Mouse (Mus musculus) neural tube, embryonic 11.5 days (tissue): ENCODE results near the gene Elovl1. TPM values are rescaled to one million over a fixed set of nuclear protein-coding genes. Genes with fewer than 3 reads are reported as not detected.

Experiments used
- ATAC-seq: fragments of 200-750 bp; cut with Nextera tagmentation; 2 replicates; pipeline ENCODE4 v1.8.0; 2017; ENCODE audit warnings: moderate number of reproducible peaks, mild to moderate bottlenecking, moderate TSS enrichment, moderate library complexity; ENCODE audit not compliant: insufficient read depth, low FRiP score, low TSS enrichment
- DNase-seq: peaks from one replicate; pipeline ENCODE4 v3.0.0-alpha.2; 2015; ENCODE audit warnings: low spot score
- H3K27ac ChIP-seq: fragments of 300-500 bp; sonication (generic); 2 replicates; pipeline ENCODE4 v1.5.1; 2014; ENCODE audit warnings: low read depth, mild to moderate bottlenecking, low read length
- H3K27me3 ChIP-seq: fragments of 300-500 bp; sonication (generic); 2 replicates; pipeline ENCODE4 v1.6.1; 2014; ENCODE audit warnings: mild to moderate bottlenecking, low read length, mixed read lengths; ENCODE audit not compliant: control insufficient read depth, insufficient read depth
- H3K36me3 ChIP-seq: fragments of 300-500 bp; sonication (generic); 2 replicates; pipeline ENCODE4 v1.6.1; 2014; ENCODE audit warnings: mild to moderate bottlenecking, low read length, moderate library complexity, mixed read lengths; ENCODE audit not compliant: control insufficient read depth, insufficient read depth
- H3K4me1 ChIP-seq: fragments of 300-500 bp; sonication (generic); 2 replicates; pipeline ENCODE4 v1.6.1; 2014; ENCODE audit warnings: low read length, mixed read lengths; ENCODE audit not compliant: control insufficient read depth, insufficient read depth
- H3K4me2 ChIP-seq: fragments of 300-500 bp; sonication (generic); 2 replicates; pipeline ENCODE4 v1.6.1; 2014; ENCODE audit warnings: low read depth, mild to moderate bottlenecking, moderate library complexity
- H3K4me3 ChIP-seq: fragments of 300-500 bp; sonication (generic); 2 replicates; pipeline ENCODE4 v1.5.1; 2014; ENCODE audit warnings: low read depth, low read length
- H3K9ac ChIP-seq: fragments of 300-500 bp; sonication (generic); 2 replicates; pipeline ENCODE4 v1.6.1; 2014; ENCODE audit warnings: mild to moderate bottlenecking, low read length
- H3K9me3 ChIP-seq: fragments of 300-500 bp; sonication (generic); 2 replicates; pipeline ENCODE4 v1.6.1; 2016; ENCODE audit warnings: low read length; ENCODE audit not compliant: control insufficient read depth
- WGBS: fragments of 180-500 bp; shearing (Covaris S2); extraction: QIAGEN DNeasy Blood & Tissue Kit; methylation state at CpG from one replicate; pipeline ENCODE4 v1.1.7; 2014; 5-methylcytosine and 5-hydroxymethylcytosine counted together
- polyA plus RNA-seq: library from polyadenylated mRNA; unstranded; fragments of >200 nt; fragmentation: Nextera tagmentation; extraction: Ambion mirVana; gene quantifications from 2 replicates; pipeline ENCODE4 v1.2.1, GENCODE M21; 2014

The Elovl1 gene
- polyA plus RNA-seq, 1 experiment from 2014 or later, result 42.3 TPM

DNA sequence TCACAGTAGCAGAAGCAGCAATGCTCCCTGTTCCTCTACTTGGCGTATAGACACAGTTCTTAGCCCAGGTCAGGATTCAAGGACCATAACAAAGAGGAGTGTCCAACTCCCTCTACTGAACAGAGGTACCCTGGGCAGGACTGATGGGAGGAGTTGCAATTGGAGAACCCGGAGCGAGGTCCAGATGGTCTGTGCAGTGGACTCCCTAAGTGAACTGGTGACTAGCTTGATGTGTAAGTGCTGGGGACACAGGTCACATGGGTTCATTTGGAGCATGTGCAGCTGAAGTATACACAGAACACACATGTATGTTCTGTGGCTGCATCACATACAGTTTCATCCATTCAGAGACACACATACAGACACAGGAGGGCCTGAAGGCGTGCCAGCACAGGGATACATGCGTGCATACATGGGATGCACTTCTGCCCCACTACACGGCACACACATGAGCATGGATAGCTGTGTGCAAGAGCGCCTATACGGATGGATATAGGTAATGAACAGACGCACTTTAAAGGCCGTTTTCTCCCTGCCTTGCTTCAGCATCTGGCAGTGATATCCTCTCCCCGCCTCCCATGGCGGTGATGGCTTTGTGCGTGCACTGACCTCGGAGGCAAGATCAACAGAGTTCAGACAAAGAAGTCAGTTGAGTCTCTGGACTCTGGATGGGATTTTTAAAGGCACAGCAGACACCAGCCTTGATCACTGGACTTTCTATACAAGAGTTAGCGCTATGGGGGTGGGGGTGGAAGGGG, 49.1 kb downstream of the Elovl1 start:
- 45% methylated on average over 15 of the region's 15 CpGs for WGBS
- no peak for ATAC-seq
- no peak overlapping the region for H3K27ac ChIP-seq
- no peak overlapping the region for H3K9ac ChIP-seq
- H3K27me3 ChIP-seq, result no peaks in the 10 kb centered on the region
- no peak overlapping the region for H3K4me2 ChIP-seq
- DNase-seq, result peak; percentile 32
- no peak overlapping the region for H3K4me3 ChIP-seq
- no peaks in the 10 kb centered on the region for H3K36me3 ChIP-seq
- no peaks in the 10 kb centered on the region for H3K4me1 ChIP-seq
- H3K9me3 ChIP-seq, result no peaks in the 10 kb centered on the region

Other genes with a start within 250 kb of the Elovl1 start
- gene Kdm4a, start 248.1 kb upstream of the Elovl1 start, polyA plus RNA-seq, result 65.4 and 68.0 TPM in 2 replicates
- 68.9 and 80.1 TPM in 2 replicates for gene Ptprf, start 136.7 kb upstream of the Elovl1 start, polyA plus RNA-seq
- 11.3 and 11.6 TPM in 2 replicates for gene Szt2, start 18.8 kb upstream of the Elovl1 start, polyA plus RNA-seq
- gene Med8, start 18.8 kb upstream of the Elovl1 start, polyA plus RNA-seq, result 139 and 152 TPM in 2 replicates
- 290 TPM in 2 replicates for gene Cdc20, start 9.3 kb downstream of the Elovl1 start, polyA plus RNA-seq
- gene Mpl, start 29.4 kb downstream of the Elovl1 start, polyA plus RNA-seq, result 1.0 and 2.1 TPM in 2 replicates
- gene Tie1, start 62.0 kb downstream of the Elovl1 start, polyA plus RNA-seq, result 14.5 and 14.8 TPM in 2 replicates
- gene 2610528J11Rik, start 98.9 kb downstream of the Elovl1 start, polyA plus RNA-seq, result 0.43 and 0.74 TPM in 2 replicates
- gene Tmem125, start 116.0 kb downstream of the Elovl1 start, polyA plus RNA-seq, result 0.66 TPM in 1 of 2 replicates, not detected in the other
- 0.47 and 0.48 TPM in 2 replicates for gene Cfap57, start 192.7 kb downstream of the Elovl1 start, polyA plus RNA-seq
- gene Ebna1bp2, start 192.7 kb downstream of the Elovl1 start, polyA plus RNA-seq, result 165 and 170 TPM in 2 replicates
- not detected in 2 replicates for gene Olfr62, start 230.9 kb downstream of the Elovl1 start, polyA plus RNA-seq